Mouse (Mus musculus) C2C12 (cell line): ENCODE data around the gene Sppl2b.

Source experiments
- CTCF ChIP-seq: IDR thresholded peaks from one replicate; pipeline ENCODE4 v1.5.1; 2011; ENCODE audit not compliant: control insufficient read depth, insufficient read depth, insufficient read length
- MAX ChIP-seq: IDR thresholded peaks from one replicate; pipeline ENCODE4 v1.6.1; 2011; ENCODE audit warnings: mild to moderate bottlenecking, control low read depth
- USF1 ChIP-seq: IDR thresholded peaks from one replicate; pipeline ENCODE4 v1.6.1; 2011; ENCODE audit warnings: low read depth, mild to moderate bottlenecking, control low read depth, moderate library complexity

DNA sequence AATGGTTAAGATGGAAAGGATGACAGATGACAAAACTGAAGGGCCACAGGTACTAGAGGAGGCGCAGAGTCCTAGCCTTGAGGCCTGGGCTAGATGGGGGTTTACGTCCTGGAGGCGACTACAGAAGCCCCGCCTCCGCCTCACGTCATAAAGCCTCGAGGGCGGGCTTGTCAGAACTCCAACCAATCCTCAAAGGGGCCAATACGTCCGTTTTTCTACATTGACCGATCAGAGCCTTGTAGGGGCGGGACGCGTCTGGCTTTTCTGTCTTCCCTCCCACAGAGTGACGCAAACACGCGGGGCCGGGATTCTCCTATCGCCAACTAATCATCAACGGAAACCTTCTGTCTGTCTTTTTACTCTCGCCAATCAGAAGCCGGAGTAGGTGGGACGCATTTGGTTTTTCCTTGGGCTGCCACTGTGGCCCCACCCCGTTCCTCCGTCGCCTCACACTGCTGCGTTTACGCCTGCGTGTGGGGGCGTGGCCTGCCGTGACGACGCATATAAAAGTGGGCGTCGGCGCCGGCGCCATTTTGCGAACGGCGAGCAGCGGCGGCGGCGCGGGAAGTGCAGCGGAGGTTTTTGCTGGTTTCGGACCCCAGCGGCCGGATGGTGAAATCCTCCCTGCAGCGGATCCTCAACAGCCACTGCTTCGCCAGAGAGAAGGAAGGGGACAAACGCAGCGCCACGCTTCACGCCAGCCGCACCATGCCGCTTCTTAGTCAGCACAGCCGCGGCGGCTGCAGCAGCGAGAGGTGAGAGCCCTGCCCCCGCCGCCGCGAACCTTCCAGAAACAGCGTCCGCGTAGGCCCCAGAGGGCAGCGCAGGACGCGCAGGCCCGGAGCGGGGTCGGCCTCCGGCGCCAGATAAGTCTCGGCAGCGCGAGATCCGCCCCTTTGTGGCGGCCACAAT lies 28.7 kb upstream of the Sppl2b start, which contains the start of gene Oaz1:
- TF ChIP-seq USF1: no peak
- TF ChIP-seq MAX: peak; percentile 39
- no peak for TF ChIP-seq CTCF
